Mouse (Mus musculus): ENCODE measurements around the gene Cfap73. TPM values are rescaled to one million over a fixed set of nuclear protein-coding genes. Genes with fewer than 3 reads are reported as not detected.

Cfap73 gene
- polyA plus RNA-seq, 1 experiment from 2014 or later = 1.2 TPM

DNA sequence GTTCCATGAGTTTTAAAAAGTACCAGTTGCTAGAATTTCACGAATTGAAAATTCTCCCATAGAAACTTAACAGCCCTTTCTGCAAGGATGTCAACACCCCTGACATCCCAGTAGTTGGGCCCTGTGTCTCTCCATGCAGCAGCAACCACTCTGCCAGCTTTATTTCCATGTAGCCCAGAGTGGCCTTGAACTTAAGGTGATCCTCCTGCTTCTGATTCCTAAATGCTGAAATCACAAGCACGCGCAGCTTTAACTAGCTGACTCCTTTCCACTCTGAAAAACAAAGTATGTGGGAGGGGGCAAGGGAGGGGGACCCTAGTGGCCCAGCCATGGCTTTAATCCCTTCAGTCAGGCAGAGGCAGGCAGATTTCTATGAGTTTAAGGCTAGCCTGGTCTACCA lies 26.7 kb downstream of the Cfap73 start:
- Histone ChIP-seq H3K27ac (replicated peaks) (no peak overlapping the region), H3K36me3 (no peaks in the 10 kb centered on the region; the same call in 1 of the 2 replicates), H3K4me1 (peaks cover 31% of the 10 kb centered on the region), H3K4me2 (replicated peaks) (no peak overlapping the region), H3K27me3 (no peaks in the 10 kb centered on the region), H3K9ac (replicated peaks) (no peak overlapping the region), H3K9me3 (no peaks in the 10 kb centered on the region), H3K4me3 (no peak overlapping the region)
- 80% methylated on average over 3 of the region's 3 CpGs for WGBS
- no peak for ATAC-seq (replicated peaks)

DNA sequence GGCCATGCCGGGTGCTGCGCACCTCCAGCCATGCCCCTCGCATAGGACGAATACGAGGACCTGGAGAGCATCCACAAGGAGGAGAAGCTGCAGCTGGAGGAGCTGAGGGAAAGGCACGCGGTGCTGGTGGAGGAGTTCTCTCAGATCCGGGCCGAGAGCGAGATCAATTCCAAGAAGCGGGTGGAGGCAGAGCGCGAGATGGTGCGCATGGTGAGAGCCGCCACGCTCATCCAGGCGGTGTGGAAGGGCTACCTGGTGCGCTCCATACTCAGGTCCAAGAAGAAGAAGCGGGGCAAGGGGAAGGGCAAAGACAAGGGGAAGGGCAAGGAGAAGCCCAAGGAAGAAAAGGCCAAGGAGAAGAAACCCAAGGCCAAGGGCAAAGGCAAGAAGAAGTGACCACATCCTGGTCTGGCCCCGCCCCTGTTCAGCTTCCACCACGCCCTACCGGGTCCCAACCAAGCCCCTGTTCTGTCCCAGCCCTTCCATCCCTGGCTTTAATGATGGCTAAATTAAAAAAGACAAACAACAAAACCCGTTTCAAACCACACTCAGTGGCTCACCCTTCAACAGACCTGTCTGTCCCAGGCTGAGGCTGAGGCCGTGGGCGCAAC lies 27.3 kb downstream of the Cfap73 start:
- no peak for ATAC-seq (replicated peaks)
- no peak overlapping the region for H3K4me3 ChIP-seq
- peaks cover 29% of the 10 kb centered on the region for H3K4me1 ChIP-seq
- no peaks in the 10 kb centered on the region for H3K27me3 ChIP-seq
- 75% methylated on average over 25 of the region's 25 CpGs for WGBS
- H3K9me3 ChIP-seq = no peaks in the 10 kb centered on the region
- H3K27ac ChIP-seq (replicated peaks) = no peak overlapping the region
- H3K36me3 ChIP-seq = no peaks in the 10 kb centered on the region; the same call in 1 of the 2 replicates
- H3K4me2 ChIP-seq (replicated peaks) = no peak overlapping the region
- no peak overlapping the region for H3K9ac ChIP-seq (replicated peaks)

DNA sequence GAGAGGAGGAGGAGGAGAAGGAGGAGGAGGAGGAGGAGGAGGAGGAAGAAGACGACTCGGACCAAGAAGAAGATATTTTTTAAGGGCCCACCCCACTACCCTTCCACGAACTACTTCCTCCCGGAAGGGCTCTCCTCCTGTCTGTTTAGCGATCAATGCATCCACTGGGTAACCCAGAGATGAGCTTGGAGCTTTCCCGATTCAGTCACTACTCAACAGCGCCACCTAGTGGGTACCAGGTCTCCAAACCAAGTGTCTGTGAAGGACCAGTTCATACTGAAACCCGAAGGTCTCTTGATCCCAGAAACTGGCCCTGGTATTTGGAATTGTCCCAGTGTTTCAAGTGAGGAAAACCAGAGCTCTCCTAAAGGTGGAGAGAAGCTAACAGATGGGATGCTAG lies 28.3 kb downstream of the Cfap73 start:
- Histone ChIP-seq H3K9ac (replicated peaks) (peak overlapping the region; percentile 49; the same call in 1 of the 2 replicates), H3K4me2 (replicated peaks) (peak overlapping the region; percentile 70), H3K27ac (replicated peaks) (peak overlapping the region; percentile 72), H3K4me1 (peaks cover 19% of the 10 kb centered on the region), H3K27me3 (no peaks in the 10 kb centered on the region), H3K9me3 (no peaks in the 10 kb centered on the region), H3K36me3 (no peaks in the 10 kb centered on the region; the same call in 1 of the 2 replicates), H3K4me3 (peak overlapping the region; percentile 38)
- peak; percentile 76 for ATAC-seq (replicated peaks)
- WGBS = under 1% methylated on average over 8 of the region's 8 CpGs

DNA sequence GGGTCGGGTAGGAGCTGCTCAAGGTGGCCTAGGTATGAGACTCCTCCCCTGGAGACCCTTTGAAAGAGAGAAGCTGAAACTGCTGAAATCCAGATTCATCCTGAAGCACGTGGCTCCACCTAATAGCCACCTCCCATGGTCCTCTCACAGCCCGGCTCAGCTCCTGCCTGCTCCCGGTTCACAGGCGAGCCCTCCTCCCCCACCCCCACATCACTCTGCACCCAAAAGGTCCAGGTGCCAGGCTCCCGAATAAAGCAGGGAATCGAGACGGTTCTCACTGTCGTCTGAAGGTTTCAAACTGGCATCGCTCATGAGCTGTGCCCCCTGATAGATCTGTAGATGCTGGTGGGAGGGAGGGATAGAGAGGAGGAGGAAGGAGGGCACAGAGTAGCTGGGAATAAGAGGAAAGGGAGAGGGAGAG lies 28.8 kb downstream of the Cfap73 start:
- ATAC-seq (replicated peaks) = peak; percentile 71
- 3% methylated on average over 10 of the region's 10 CpGs for WGBS
- peak overlapping the region; percentile 38 for H3K4me3 ChIP-seq
- no peaks in the 10 kb centered on the region for H3K27me3 ChIP-seq
- peak overlapping the region; percentile 49 for H3K9ac ChIP-seq (replicated peaks)
- no peaks in the 10 kb centered on the region for H3K9me3 ChIP-seq
- H3K4me1 ChIP-seq = peaks cover 17% of the 10 kb centered on the region
- no peaks in the 10 kb centered on the region; the same call in 1 of the 2 replicates for H3K36me3 ChIP-seq
- H3K27ac ChIP-seq (replicated peaks) = peak overlapping the region; percentile 72
- peak overlapping the region; percentile 70 for H3K4me2 ChIP-seq (replicated peaks)

DNA sequence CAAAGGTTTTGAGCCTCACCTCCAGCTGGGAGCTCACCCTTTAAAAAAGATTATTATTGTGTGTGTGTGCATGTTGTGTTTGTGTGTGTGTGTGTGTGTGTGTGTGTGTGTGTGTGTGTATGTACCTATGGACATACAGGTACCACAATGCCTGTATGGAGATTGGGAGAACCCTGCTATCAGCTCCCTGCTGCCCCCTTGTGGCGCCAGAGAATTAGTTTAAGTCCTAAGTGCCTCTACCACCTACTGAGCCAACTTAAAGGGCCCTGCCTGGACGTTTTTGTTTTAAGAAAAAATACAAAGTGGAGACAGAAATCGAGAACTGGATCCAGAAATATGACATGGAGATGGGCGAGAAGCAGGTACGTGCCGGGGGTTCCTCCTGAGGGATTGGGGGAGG lies 29.2 kb downstream of the Cfap73 start:
- H3K4me2 ChIP-seq (replicated peaks) = peak overlapping the region; percentile 70
- H3K27me3 ChIP-seq = no peaks in the 10 kb centered on the region
- WGBS = 3% methylated on average over 6 of the region's 6 CpGs
- H3K27ac ChIP-seq (replicated peaks) = peak overlapping the region; percentile 72
- no peaks in the 10 kb centered on the region for H3K9me3 ChIP-seq
- ATAC-seq (replicated peaks) = peak; percentile 38; the same call in 1 of the 2 replicates
- H3K36me3 ChIP-seq = no peaks in the 10 kb centered on the region; the same call in 1 of the 2 replicates
- H3K4me3 ChIP-seq = peak overlapping the region; percentile 38
- H3K4me1 ChIP-seq = peaks cover 13% of the 10 kb centered on the region
- H3K9ac ChIP-seq (replicated peaks) = peak overlapping the region; percentile 49; the same call in 1 of the 2 replicates

DNA sequence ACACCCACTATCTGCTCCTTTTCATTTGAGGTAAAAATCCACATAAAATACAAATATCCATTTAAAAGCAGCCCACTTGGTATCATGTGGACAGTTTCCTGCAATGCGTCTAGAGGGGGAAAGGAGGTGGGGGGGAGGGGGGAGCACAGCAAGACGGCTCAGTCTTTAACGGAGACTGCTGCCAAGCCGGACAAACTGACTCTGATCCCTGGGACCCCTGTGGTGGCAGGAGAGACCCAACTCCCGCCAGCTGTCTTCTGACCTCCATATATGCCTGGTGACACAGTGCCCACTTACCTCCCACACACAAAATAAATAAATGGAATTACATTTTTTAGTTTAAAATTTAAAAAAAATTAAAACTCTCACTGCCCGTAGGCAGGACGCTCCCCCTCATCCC lies 30.5 kb downstream of the Cfap73 start:
- ATAC-seq (replicated peaks) = no peak
- no peak overlapping the region for H3K4me3 ChIP-seq
- H3K4me1 ChIP-seq = peaks cover 5% of the 10 kb centered on the region
- H3K36me3 ChIP-seq = no peaks in the 10 kb centered on the region; the same call in 1 of the 2 replicates
- no peak overlapping the region for H3K27ac ChIP-seq (replicated peaks)
- H3K9me3 ChIP-seq = no peaks in the 10 kb centered on the region
- WGBS = 60% methylated on average over 7 of the region's 7 CpGs
- no peak overlapping the region for H3K9ac ChIP-seq (replicated peaks)
- H3K4me2 ChIP-seq (replicated peaks) = no peak overlapping the region
- H3K27me3 ChIP-seq = no peaks in the 10 kb centered on the region

DNA sequence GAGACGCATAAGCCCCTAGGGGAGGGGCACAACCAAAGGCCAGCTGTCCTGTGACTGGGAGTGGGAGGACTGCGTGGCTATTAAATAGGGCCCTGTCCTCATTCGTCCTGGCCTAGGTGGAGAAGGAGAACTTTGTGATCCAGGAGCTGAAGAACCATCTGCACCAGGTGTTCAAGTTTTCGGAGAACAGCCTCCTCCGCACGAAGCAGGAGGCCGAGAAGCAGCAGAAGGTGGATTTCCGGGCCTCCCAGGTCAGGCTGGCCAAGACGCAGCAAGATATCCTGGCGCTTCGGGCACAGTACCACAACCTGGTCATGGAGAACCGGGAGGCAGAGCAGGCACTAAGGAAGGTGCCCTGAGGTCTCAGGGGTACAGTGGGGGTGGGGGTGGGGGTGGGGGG lies 31.8 kb downstream of the Cfap73 start:
- no peak for ATAC-seq (replicated peaks)
- WGBS = 91% methylated on average over 12 of the region's 12 CpGs
- Histone ChIP-seq H3K36me3 (no peaks in the 10 kb centered on the region), H3K27ac (replicated peaks) (no peak overlapping the region), H3K4me2 (replicated peaks) (no peak overlapping the region), H3K4me1 (peaks cover 5% of the 10 kb centered on the region), H3K9me3 (no peaks in the 10 kb centered on the region), H3K9ac (replicated peaks) (no peak overlapping the region), H3K4me3 (no peak overlapping the region), H3K27me3 (no peaks in the 10 kb centered on the region)

DNA sequence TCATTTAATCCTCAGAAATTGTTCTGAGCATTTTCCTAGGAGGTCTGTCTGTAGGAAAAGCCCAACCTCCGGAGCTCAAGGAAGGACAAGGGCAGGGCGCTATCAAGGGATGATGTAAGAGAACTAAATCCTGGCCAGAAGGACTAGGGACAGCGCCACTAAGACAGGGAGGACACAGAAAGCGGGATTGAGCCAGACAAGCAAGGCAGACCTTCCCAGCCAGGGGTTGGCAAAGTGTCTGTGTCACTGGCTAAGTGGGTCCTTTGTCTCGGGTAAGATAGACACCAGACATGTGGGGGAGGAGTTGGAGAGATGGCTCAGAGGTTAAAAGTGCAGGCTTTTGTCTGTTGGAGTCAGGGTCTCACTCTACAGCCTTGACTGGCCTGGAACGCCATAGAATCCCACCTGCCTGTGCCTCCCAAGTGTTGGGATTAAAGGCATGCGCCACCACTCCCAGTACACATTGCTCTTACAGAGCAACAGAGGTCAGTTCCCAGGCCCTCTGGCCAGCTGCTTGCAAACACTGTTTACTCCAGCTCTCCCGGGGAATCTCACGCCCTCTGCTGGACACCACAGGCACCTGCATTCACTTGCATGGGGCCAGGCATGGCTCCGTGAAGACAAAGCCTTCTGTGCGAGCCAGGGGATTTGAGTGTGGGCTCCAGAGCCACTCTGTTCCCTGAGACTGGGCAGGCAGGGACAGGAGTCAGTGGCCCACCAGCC lies 32.9 kb downstream of the Cfap73 start:
- Histone ChIP-seq H3K4me1 (peaks cover 5% of the 10 kb centered on the region), H3K9ac (replicated peaks) (no peak overlapping the region), H3K27me3 (no peaks in the 10 kb centered on the region), H3K4me2 (replicated peaks) (no peak overlapping the region), H3K9me3 (no peaks in the 10 kb centered on the region), H3K36me3 (no peaks in the 10 kb centered on the region), H3K4me3 (no peak overlapping the region), H3K27ac (replicated peaks) (no peak overlapping the region)
- 66% methylated on average over 11 of the region's 11 CpGs for WGBS
- no peak for ATAC-seq (replicated peaks)

DNA sequence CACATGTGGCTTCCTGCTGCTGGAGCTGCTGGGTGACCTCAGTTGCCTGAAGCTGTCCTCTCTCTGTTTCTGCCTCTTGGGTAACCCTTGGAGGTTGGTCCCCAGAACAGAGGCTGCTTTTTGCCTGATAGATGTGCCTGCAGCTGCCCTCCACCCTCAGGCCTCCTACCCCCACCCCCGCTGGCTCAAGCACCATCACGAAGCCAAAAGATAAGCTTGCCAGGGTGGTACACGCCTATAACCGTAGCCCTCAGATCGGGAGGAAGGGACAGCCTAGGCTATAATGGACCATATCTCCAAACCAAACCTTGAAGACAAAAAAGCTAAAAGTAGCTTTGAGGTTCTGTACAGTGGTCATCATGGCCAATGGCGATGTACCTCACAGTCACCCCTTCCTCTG lies 34.4 kb downstream of the Cfap73 start:
- H3K4me1 ChIP-seq = no peaks in the 10 kb centered on the region
- 96% methylated on average over 6 of the region's 6 CpGs for WGBS
- H3K4me2 ChIP-seq (replicated peaks) = no peak overlapping the region
- no peak overlapping the region for H3K9ac ChIP-seq (replicated peaks)
- no peaks in the 10 kb centered on the region for H3K27me3 ChIP-seq
- ATAC-seq (replicated peaks) = no peak
- no peak overlapping the region for H3K4me3 ChIP-seq
- H3K36me3 ChIP-seq = no peaks in the 10 kb centered on the region
- H3K27ac ChIP-seq (replicated peaks) = no peak overlapping the region
- no peaks in the 10 kb centered on the region for H3K9me3 ChIP-seq

DNA sequence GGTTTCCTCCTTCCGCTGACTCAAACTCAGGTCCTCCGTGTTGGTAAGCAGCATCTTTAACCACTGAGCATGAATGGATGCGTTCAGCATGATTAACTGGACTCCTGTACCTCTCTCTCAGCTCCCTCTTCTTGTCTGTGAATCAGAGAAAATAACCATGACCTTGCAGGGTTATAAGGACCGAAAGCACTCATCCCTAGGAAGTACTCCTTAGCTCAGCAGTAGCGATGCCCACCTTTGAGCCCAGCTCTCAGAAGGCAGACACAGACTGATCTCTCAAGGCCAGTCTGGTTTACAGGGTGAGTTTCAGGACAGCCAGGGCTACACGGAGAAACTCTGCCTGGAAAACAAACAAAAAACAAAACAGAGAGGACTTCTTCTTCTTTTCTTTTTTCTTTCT lies 39.5 kb downstream of the Cfap73 start:
- Histone ChIP-seq H3K4me2 (replicated peaks) (no peak overlapping the region), H3K9ac (replicated peaks) (no peak overlapping the region), H3K27ac (replicated peaks) (no peak overlapping the region), H3K9me3 (no peaks in the 10 kb centered on the region), H3K4me3 (no peak overlapping the region), H3K4me1 (no peaks in the 10 kb centered on the region), H3K27me3 (no peaks in the 10 kb centered on the region), H3K36me3 (no peaks in the 10 kb centered on the region)
- WGBS = 88% methylated on average over 6 of the region's 6 CpGs
- ATAC-seq (replicated peaks) = no peak

DNA sequence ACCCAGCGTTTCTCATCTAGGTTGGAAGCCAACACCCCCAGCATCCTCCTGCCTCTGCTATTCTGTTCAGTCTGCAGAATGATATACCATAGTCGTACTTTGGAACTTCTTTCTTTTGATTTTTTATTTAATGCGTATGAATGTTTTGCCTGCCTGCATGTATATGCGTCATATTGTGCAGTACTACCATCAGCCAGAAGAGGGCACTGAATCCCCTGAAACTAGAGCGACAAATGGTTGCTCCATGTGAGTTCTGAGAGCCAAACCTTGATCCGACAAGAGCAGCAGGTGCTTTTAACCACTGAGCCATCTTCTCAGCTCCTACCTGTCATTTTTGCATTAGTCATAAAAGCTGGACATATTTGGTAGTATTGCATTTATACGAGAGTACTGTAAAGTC lies 41.9 kb downstream of the Cfap73 start:
- Histone ChIP-seq H3K4me3 (no peak overlapping the region), H3K9ac (replicated peaks) (no peak overlapping the region), H3K36me3 (no peaks in the 10 kb centered on the region), H3K9me3 (no peaks in the 10 kb centered on the region), H3K27ac (replicated peaks) (no peak overlapping the region), H3K4me1 (peaks cover 15% of the 10 kb centered on the region), H3K4me2 (replicated peaks) (no peak overlapping the region), H3K27me3 (no peaks in the 10 kb centered on the region)
- WGBS = 69% methylated on average over 7 of the region's 7 CpGs
- ATAC-seq (replicated peaks) = no peak

DNA sequence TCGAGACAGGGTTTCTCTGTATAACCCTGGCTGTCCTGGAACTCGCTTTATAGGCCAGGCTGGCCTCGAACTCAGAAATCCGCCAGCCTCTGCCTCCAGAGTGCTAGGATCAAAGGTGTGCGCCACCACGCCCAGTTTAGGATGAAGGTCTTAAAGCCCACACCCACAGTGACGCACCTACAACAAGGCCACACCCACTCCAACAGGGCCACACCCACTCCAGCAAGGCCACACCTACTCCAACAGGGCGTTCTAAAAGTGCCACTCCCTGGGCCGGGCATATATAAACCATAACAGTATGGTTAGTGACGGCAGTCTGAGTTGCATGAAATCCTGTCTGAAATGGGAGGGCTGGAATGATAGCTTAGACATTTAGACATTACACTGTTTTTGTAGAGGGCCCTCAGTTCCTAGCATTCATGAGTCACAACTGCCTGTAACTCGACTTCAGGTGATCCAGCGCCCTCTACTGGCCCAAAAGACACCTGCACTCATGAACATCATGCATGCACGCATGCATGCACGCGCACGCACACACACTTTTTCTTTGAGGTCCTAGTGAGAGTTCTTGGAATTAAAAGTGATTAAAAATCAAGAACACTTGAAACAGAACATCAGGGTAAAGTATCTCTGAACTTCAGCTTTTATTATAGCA lies 43.6 kb downstream of the Cfap73 start:
- H3K27me3 ChIP-seq = no peaks in the 10 kb centered on the region
- no peak overlapping the region for H3K27ac ChIP-seq (replicated peaks)
- H3K4me2 ChIP-seq (replicated peaks) = no peak overlapping the region
- 74% methylated on average over 16 of the region's 16 CpGs for WGBS
- H3K4me3 ChIP-seq = no peak overlapping the region
- H3K9me3 ChIP-seq = no peaks in the 10 kb centered on the region
- no peak overlapping the region for H3K9ac ChIP-seq (replicated peaks)
- no peaks in the 10 kb centered on the region for H3K36me3 ChIP-seq
- peaks cover 23% of the 10 kb centered on the region for H3K4me1 ChIP-seq
- ATAC-seq (replicated peaks) = no peak

All from forebrain, embryonic 15.5 days (tissue).